Mouse (Mus musculus): ENCODE results near the gene Hoxa10.

GRCm38 (mm10) chr6:52244471-52245039, 3.9 kb upstream of the Hoxa10 start:
- no peak for TF ChIP-seq EP300 (IDR thresholded peaks at IDR 0.05)
- TF ChIP-seq CTCF (IDR thresholded peaks at IDR 0.05): no peak
